Mouse (Mus musculus) heart, postnatal 25 days (tissue): ENCODE data around the gene As3mt. TPM values are rescaled to one million over a fixed set of nuclear protein-coding genes. Genes with fewer than 3 reads are reported as not detected.
"Not testable (repeated sequence)": the region's sequence is repeated elsewhere in the genome, so short reads cannot be mapped to it uniquely, and the experiment has no call there.

Source experiments
- DNase-seq: peaks from one replicate; pipeline ENCODE4 v3.0.0; 2022; ENCODE audit warnings: low spot score
- intact Hi-C: fragments of 180-260 bp; cut with DNase I; formaldehyde crosslinking; loops from one replicate; pipeline ENCODE4 v1.15.1; 2025
- total RNA-seq, 2 experiments: library from RNA; stranded (reverse); gene quantifications; 2 replicates each; pipeline ENCODE4 v1.2.3; 2021

As3mt gene
- total RNA-seq, 2 experiments from 2014 or later, result 93.3 to 97.2 TPM

GRCm38 (mm10) chr19:46776391-46776790 lies 69.1 kb downstream of the As3mt start:
- DNase-seq, result no peak
- intact Hi-C loops, result no loop called here

- no peak for DNase-seq
- intact Hi-C loops, result no loop called here
These were observed 69.6 kb downstream of the As3mt start for GRCm38 (mm10) chr19:46776850-46777249.

GRCm38 (mm10) chr19:46777928-46778680 lies 70.8 kb downstream of the As3mt start:
- no peak for DNase-seq
- intact Hi-C loops, result no loop called here

GRCm38 (mm10) chr19:46779130-46779529 lies 71.9 kb downstream of the As3mt start:
- intact Hi-C loops, DNase-seq: not testable (repeated sequence)

GRCm38 (mm10) chr19:46784038-46784437 lies 76.8 kb downstream of the As3mt start:
- intact Hi-C loops, result no loop called here
- no peak for DNase-seq

- intact Hi-C loops, result no loop called here
- no peak for DNase-seq
These were observed 77.2 kb downstream of the As3mt start for GRCm38 (mm10) chr19:46784502-46784901.

GRCm38 (mm10) chr19:46785633-46786032 lies 78.4 kb downstream of the As3mt start:
- intact Hi-C loops, result no loop called here
- no peak for DNase-seq

- intact Hi-C loops, result no loop called here
- DNase-seq, result no peak
These were observed 82.5 kb downstream of the As3mt start for GRCm38 (mm10) chr19:46789782-46790181.

Other genes with a start within 250 kb of the As3mt start
- gene Trim8, start 205.8 kb upstream of the As3mt start, total RNA-seq, result 10 to 100 TPM; 37.3 to 40.6 TPM
- 10 to 100 TPM; 33.2 to 37.0 TPM for gene Arl3, start 134.3 kb upstream of the As3mt start, total RNA-seq
- gene Sfxn2, start 134.1 kb upstream of the As3mt start, total RNA-seq, result 1 to 10 TPM; 3.1 to 4.2 TPM
- gene Wbp1l, start 108.4 kb upstream of the As3mt start, total RNA-seq, result 10 to 100 TPM; 48.5 to 54.4 TPM
- gene Cyp17a1, start 34.3 kb upstream of the As3mt start, total RNA-seq, result not detected
- gene Borcs7, start 17.6 kb upstream of the As3mt start, total RNA-seq, result 1 to 10 TPM; 7.8 to 8.8 TPM
- 1 to 10 TPM; 4.6 to 7.8 TPM for gene Cnnm2, start 54.1 kb downstream of the As3mt start, total RNA-seq